ENCODE assay signal across 31 mouse cellular contexts in the genomic region with DNA sequence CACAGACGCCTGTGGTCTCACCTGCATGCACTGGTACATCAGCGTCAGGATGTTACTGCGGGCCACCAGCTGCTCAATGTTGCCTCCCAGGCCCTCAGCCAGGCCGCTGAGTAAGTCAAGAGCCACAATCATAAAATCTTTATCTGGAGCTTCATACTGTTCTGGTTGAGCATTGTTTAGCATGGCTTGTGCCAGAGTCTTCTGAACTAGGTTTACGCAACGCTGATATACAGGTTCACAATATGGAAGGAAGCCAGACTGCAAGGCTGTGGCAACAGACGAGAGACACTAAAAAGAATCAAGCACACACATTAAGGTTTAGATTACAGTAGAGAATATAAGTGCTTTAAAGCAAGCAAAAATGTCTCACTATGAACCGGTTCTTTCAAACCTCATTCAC. TPM values are rescaled to one million over a fixed set of nuclear protein-coding genes. Genes with fewer than 3 reads are reported as not detected.
DNase-seq lines count a peak whose midpoint lies in the region; ATAC-seq lines count a peak whose summit lies in the region.
"Had no signal": no experiment of that assay in that cellular context is flagged by ENCODE, and none has a peak within 500 bp of the region (broad histone marks: within the 10 kb centered on the region; RNA-seq: fewer than 3 reads in every experiment).

No protein-coding gene starts in this region.

- peaks cover 40% of the 10 kb centered on the region for H3K36me3 ChIP-seq in limb, embryonic 11.5 days (ENCODE audit: control insufficient read depth, insufficient read depth, low read length)
- H3K36me3 ChIP-seq in limb, embryonic 10.5 days, result peaks cover 100% of the 10 kb centered on the region

- no peak for DNase-seq in frontal cortex, postnatal 10 days (ENCODE audit: low spot score in 2 of 2)
- DNase-seq in limb, embryonic 11.5 days (ENCODE audit: low spot score), result peak; percentile 17
- DNase-seq in limb, embryonic 10.5 days (ENCODE audit: low spot score), result no peak
- peak; percentile 86 for DNase-seq in fat pad, adult 2 months (ENCODE audit: extremely low read depth, low read depth, low spot score)
- DNase-seq in ovary, postnatal 36 days (ENCODE audit: low spot score), result no peak
- DNase-seq: adrenal gland, postnatal 14 days; B cell, adult 2 months; cerebellum, adult 11-12 months; cerebellum, adult 8-10 months; cerebellum, postnatal 10 days; cerebellum, postnatal 36 days; embryo, embryonic 11 days; gastrocnemius, postnatal 25 days; heart, postnatal 10 days; heart, postnatal 36 days had no signal

- no peaks in the 10 kb centered on the region for H3K9me3 ChIP-seq in limb, embryonic 11.5 days (ENCODE audit: control insufficient read depth, low read length)
- no peaks in the 10 kb centered on the region for H3K9me3 ChIP-seq in limb, embryonic 10.5 days (replicated peaks)
- H3K9me3 ChIP-seq: embryonic facial prominence, embryonic 10.5 days; embryonic facial prominence, embryonic 13.5 days; forebrain, embryonic 10.5 days; forebrain, embryonic 13.5 days; G1E; heart, embryonic 12.5 days; heart, embryonic 15.5 days; hindbrain, embryonic 10.5 days; hindbrain, embryonic 13.5 days; intestine, embryonic 15.5 days had no signal

- 95% methylated on average over 8 of the region's 8 CpGs for WGBS in limb, embryonic 11.5 days
- WGBS in limb, embryonic 10.5 days, result 95% methylated on average over 8 of the region's 8 CpGs

- no peaks in the 10 kb centered on the region for H3K4me1 ChIP-seq in limb, embryonic 11.5 days (ENCODE audit: control insufficient read depth, insufficient read depth, low read length)
- no peaks in the 10 kb centered on the region for H3K4me1 ChIP-seq in limb, embryonic 10.5 days
- H3K4me1 ChIP-seq: embryonic facial prominence, embryonic 10.5 days; embryonic facial prominence, embryonic 13.5 days; forebrain, embryonic 10.5 days; forebrain, embryonic 13.5 days; heart, embryonic 12.5 days; heart, embryonic 15.5 days; hindbrain, embryonic 10.5 days; hindbrain, embryonic 13.5 days; intestine, embryonic 15.5 days had no signal

- peak; percentile 43; the same call in 1 of the 2 replicates for ATAC-seq in frontal cortex, adult (ENCODE audit: low TSS enrichment)
- ATAC-seq in limb, embryonic 11.5 days (ENCODE audit: insufficient number of reproducible peaks, low FRiP score, low TSS enrichment, low read depth), result no peak
- ATAC-seq: forebrain, embryonic 13.5 days; forebrain, embryonic 16.5 days; hindbrain, embryonic 16.5 days; intestine, embryonic 15.5 days; Patski had no signal

- no peak overlapping the region for H3K27ac ChIP-seq in limb, embryonic 11.5 days (replicated peaks; ENCODE audit: low read depth, low read length)
- no peak overlapping the region for H3K27ac ChIP-seq in limb, embryonic 10.5 days
- H3K27ac ChIP-seq: embryonic facial prominence, embryonic 10.5 days; embryonic facial prominence, embryonic 13.5 days; forebrain, embryonic 10.5 days; forebrain, embryonic 13.5 days; heart, embryonic 15.5 days; hindbrain, embryonic 10.5 days; hindbrain, embryonic 13.5 days; intestine, embryonic 15.5 days had no signal

- H3K27me3 ChIP-seq in limb, embryonic 11.5 days (ENCODE audit: control insufficient read depth, insufficient read depth, low read length), result no peaks in the 10 kb centered on the region
- H3K27me3 ChIP-seq in limb, embryonic 10.5 days (ENCODE audit: low read depth, poor library complexity, severe bottlenecking), result no peaks in the 10 kb centered on the region
- H3K27me3 ChIP-seq: CH12.LX; embryonic facial prominence, embryonic 13.5 days; forebrain, embryonic 13.5 days; heart, embryonic 12.5 days; heart, embryonic 15.5 days; hindbrain, embryonic 13.5 days; intestine, embryonic 15.5 days; Patski had no signal

- no peak overlapping the region for H3K9ac ChIP-seq in limb, embryonic 11.5 days (ENCODE audit: low read length)
- H3K9ac ChIP-seq: embryonic facial prominence, embryonic 13.5 days; forebrain, embryonic 13.5 days; heart, embryonic 12.5 days; heart, embryonic 15.5 days; hindbrain, embryonic 13.5 days; intestine, embryonic 15.5 days had no signal

- no peak overlapping the region for H3K4me2 ChIP-seq in limb, embryonic 11.5 days (ENCODE audit: low read depth, severe bottlenecking)
- H3K4me2 ChIP-seq: embryonic facial prominence, embryonic 13.5 days; forebrain, embryonic 13.5 days; heart, embryonic 12.5 days; heart, embryonic 15.5 days; hindbrain, embryonic 13.5 days; intestine, embryonic 15.5 days had no signal

- H3K4me3 ChIP-seq in limb, embryonic 11.5 days (ENCODE audit: low read depth, low read length), result no peak overlapping the region
- H3K4me3 ChIP-seq in limb, embryonic 10.5 days, result no peak overlapping the region
- H3K4me3 ChIP-seq: embryonic facial prominence, embryonic 10.5 days; embryonic facial prominence, embryonic 13.5 days; erythroblast, embryonic 14.5 days; forebrain, embryonic 10.5 days; forebrain, embryonic 13.5 days; heart, embryonic 12.5 days; heart, embryonic 15.5 days; hindbrain, embryonic 10.5 days; hindbrain, embryonic 13.5 days; intestine, embryonic 15.5 days had no signal

RNA-seq across cellular contexts. Expression of a gene that starts 40.0 kb away (rescaled TPM):
- polyA plus RNA-seq in limb, embryonic 11.5 days (2014; fragmentation: Nextera tagmentation; extraction: Ambion mirVana), result 29.3 and 34.8 TPM in 2 replicates
- 26.1 and 34.1 TPM in 2 replicates for polyA plus RNA-seq in limb, embryonic 10.5 days (2016; fragmentation: Nextera tagmentation; extraction: Ambion mirVana)

Comparison
In these comparisons a context has a peak if more than half of its experiments do, and no peak if none do; other contexts are left out.
1. DNase-seq: peak in limb, embryonic 11.5 days (single experiment) and fat pad, adult 2 months (single experiment); none in frontal cortex, postnatal 10 days (0 of 2), limb, embryonic 10.5 days (single experiment) and ovary, postnatal 36 days (single experiment).